Mouse (Mus musculus): ENCODE results near the gene Carhsp1. TPM values are rescaled to one million over a fixed set of nuclear protein-coding genes. Genes with fewer than 3 reads are reported as not detected.

Gene Carhsp1
- polyA plus RNA-seq, 1 experiment: 149 TPM

DNA sequence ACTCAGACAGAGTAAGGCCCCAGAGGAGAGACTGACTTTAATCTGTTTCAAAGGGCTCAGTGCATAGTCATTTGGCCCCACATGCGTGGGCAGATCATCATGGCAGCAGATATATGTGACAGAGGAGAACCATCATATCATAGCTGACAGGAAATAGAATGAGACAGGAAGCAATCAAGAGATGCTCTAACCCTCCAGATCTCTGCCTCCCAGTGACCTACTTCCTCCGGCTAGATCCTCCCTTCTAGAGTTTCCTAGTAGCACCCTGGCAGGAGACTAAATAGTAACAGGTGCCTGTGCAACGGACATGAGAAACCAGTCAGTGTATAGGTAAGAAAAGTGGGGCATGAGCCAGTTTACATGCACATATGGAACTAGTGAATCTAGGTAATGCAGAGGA lies 61.6 kb downstream of the Carhsp1 start:
- TF ChIP-seq POLR2A (IDR thresholded peaks at IDR 0.05; ENCODE audit: borderline replicate concordance, extremely low read depth, insufficient read depth, insufficient read length, poor library complexity, severe bottlenecking) (no peak), CTCF (IDR thresholded peaks at IDR 0.05; ENCODE audit: borderline replicate concordance, extremely low read depth, insufficient read depth, insufficient read length) (no peak)
- DNase-seq (ENCODE audit: low read depth): no peak

Other genes starting within 250 kb of the Carhsp1 start
- gene Tmem114, start 247.0 kb downstream of the Carhsp1 start, polyA plus RNA-seq (2012; rRNA removed): 0.09 and 0.25 TPM in 2 replicates
- 66.5 and 70.5 TPM in 2 replicates for gene Mettl22, start 201.4 kb downstream of the Carhsp1 start, polyA plus RNA-seq (2012; rRNA removed)
- gene Abat, start 158.7 kb downstream of the Carhsp1 start, polyA plus RNA-seq (2012; rRNA removed): 49.2 and 59.8 TPM in 2 replicates
- 56.6 and 62.4 TPM in 2 replicates for gene Pmm2, start 34.5 kb downstream of the Carhsp1 start, polyA plus RNA-seq (2012; rRNA removed)
- gene Tmem186, start 34.4 kb downstream of the Carhsp1 start, polyA plus RNA-seq (2012; rRNA removed): 21.0 and 23.3 TPM in 2 replicates
- gene Gm5767, start 8.6 kb upstream of the Carhsp1 start, polyA plus RNA-seq (2012; rRNA removed): not detected in 2 replicates
- 103 and 127 TPM in 2 replicates for gene Usp7, start 120.2 kb upstream of the Carhsp1 start, polyA plus RNA-seq (2012; rRNA removed)
- 35.2 and 52.2 TPM in 2 replicates for gene 1810013L24Rik, start 157.9 kb upstream of the Carhsp1 start, polyA plus RNA-seq (2012; rRNA removed)